Mouse (Mus musculus) hindbrain, embryonic 13.5 days (tissue): ENCODE measurements around the gene Lrfn3. TPM values are rescaled to one million over a fixed set of nuclear protein-coding genes. Genes with fewer than 3 reads are reported as not detected.

Source experiments
- ATAC-seq: fragments of 200-750 bp; cut with Nextera tagmentation; 2 replicates; pipeline ENCODE4 v1.8.0; 2017; ENCODE audit warnings: moderate TSS enrichment; ENCODE audit not compliant: low FRiP score
- H3K27ac ChIP-seq: fragments of 300-500 bp; sonication (generic); 2 replicates; pipeline ENCODE4 v1.5.1; 2015; ENCODE audit warnings: inconsistent platforms, mild to moderate bottlenecking, moderate library complexity
- H3K27me3 ChIP-seq: fragments of 300-500 bp; sonication (generic); 2 replicates; pipeline ENCODE4 v1.6.1; 2015; ENCODE audit warnings: mild to moderate bottlenecking, inconsistent platforms
- H3K36me3 ChIP-seq: fragments of 300-500 bp; sonication (generic); 2 replicates; pipeline ENCODE4 v1.6.1; 2015; ENCODE audit warnings: mild to moderate bottlenecking, inconsistent platforms
- H3K4me1 ChIP-seq: fragments of 300-500 bp; sonication (generic); replicated peaks from 2 replicates; pipeline ENCODE4 v1.6.1; 2015; ENCODE audit warnings: inconsistent platforms
- H3K4me2 ChIP-seq: fragments of 300-500 bp; sonication (generic); 2 replicates; pipeline ENCODE4 v1.6.1; 2015; ENCODE audit warnings: inconsistent platforms, mild to moderate bottlenecking, moderate library complexity
- H3K4me3 ChIP-seq: fragments of 300-500 bp; sonication (generic); 2 replicates; pipeline ENCODE4 v1.5.1; 2015; ENCODE audit warnings: mild to moderate bottlenecking, inconsistent platforms
- H3K9ac ChIP-seq: fragments of 300-500 bp; sonication (generic); 2 replicates; pipeline ENCODE4 v1.6.1; 2015; ENCODE audit warnings: mild to moderate bottlenecking, inconsistent platforms
- H3K9me3 ChIP-seq: fragments of 300-500 bp; sonication (generic); 2 replicates; pipeline ENCODE4 v1.6.1; 2016; ENCODE audit warnings: inconsistent platforms
- WGBS: fragments of 180-500 bp; shearing (Covaris S2); methylation state at CpG from one replicate; pipeline ENCODE4 v1.1.7; 2015; 5-methylcytosine and 5-hydroxymethylcytosine counted together
- polyA plus RNA-seq: library from polyadenylated mRNA; unstranded; fragments of >200 nt; fragmentation: Nextera tagmentation; extraction: Ambion mirVana; gene quantifications from 2 replicates; pipeline ENCODE4 v1.2.1, GENCODE M21; 2015

Lrfn3 gene
- polyA plus RNA-seq, 1 experiment from 2014 or later, result 13.2 TPM

GRCm38 (mm10) chr7:30322865-30323264, 39.7 kb downstream of the Lrfn3 start:
- H3K27me3 ChIP-seq, result peaks cover 15% of the 10 kb centered on the region
- H3K4me2 ChIP-seq, result peak overlapping the region; percentile 72
- peak overlapping the region; percentile 78 for H3K4me3 ChIP-seq
- peak overlapping the region; percentile 49; the same call in 1 of the 2 replicates for H3K27ac ChIP-seq
- 0 out of 2 replicates have a peak overlapping the region, but pooled peaks have one; percentile 92 for H3K9ac ChIP-seq
- 0 out of 2 replicates have a peak, but pooled peaks cover 3% of the 10 kb centered on the region for H3K36me3 ChIP-seq
- peaks cover 23% of the 10 kb centered on the region for H3K4me1 ChIP-seq
- ATAC-seq, result 0 out of 2 replicates have a peak, but pooled peaks have one; percentile 4
- 41% methylated on average over 6 of the region's 6 CpGs for WGBS
- peaks cover 3% of the 10 kb centered on the region; the same call in 1 of the 2 replicates for H3K9me3 ChIP-seq

GRCm38 (mm10) chr7:30322285-30322667, 40.3 kb downstream of the Lrfn3 start:
- peak; percentile 99 for ATAC-seq
- H3K4me3 ChIP-seq, result peak overlapping the region; percentile 78
- H3K9ac ChIP-seq, result peak overlapping the region; percentile 92

GRCm38 (mm10) chr7:30321539-30322284, 40.9 kb downstream of the Lrfn3 start, which contains the start of gene E130208F15Rik:
TSS of gene E130208F15Rik (plus strand) at chr7:30321740.
- H3K4me1 ChIP-seq, result peaks cover 17% of the 10 kb centered on the region
- H3K36me3 ChIP-seq, result peaks cover 7% of the 10 kb centered on the region
- peak within 1 kb of the TSS; percentile 87 for H3K27ac ChIP-seq
- peaks cover 11% of the 10 kb centered on the region for H3K27me3 ChIP-seq
- under 1% methylated on average over 57 of the region's 63 CpGs for WGBS
- ATAC-seq, result peak; percentile 80
- peak within 1 kb of the TSS; percentile 78 for H3K4me3 ChIP-seq
- peak within 1 kb of the TSS; percentile 92 for H3K9ac ChIP-seq
- peak within 1 kb of the TSS; percentile 72 for H3K4me2 ChIP-seq
- peaks cover 3% of the 10 kb centered on the region; the same call in 1 of the 2 replicates for H3K9me3 ChIP-seq

More at GRCm38 (mm10) chr7:30322285-30322667, 40.3 kb downstream of the Lrfn3 start:
- H3K27ac ChIP-seq, result peak overlapping the region; percentile 87
- peaks cover 19% of the 10 kb centered on the region for H3K4me1 ChIP-seq
- H3K36me3 ChIP-seq, result 0 out of 2 replicates have a peak, but pooled peaks cover 4% of the 10 kb centered on the region
- under 1% methylated on average over 20 of the region's 20 CpGs for WGBS
- peaks cover 14% of the 10 kb centered on the region for H3K27me3 ChIP-seq
- peak overlapping the region; percentile 72 for H3K4me2 ChIP-seq
- H3K9me3 ChIP-seq, result peaks cover 3% of the 10 kb centered on the region; the same call in 1 of the 2 replicates

GRCm38 (mm10) chr7:30320946-30321345, 41.6 kb downstream of the Lrfn3 start:
- Histone ChIP-seq H3K27ac (no peak overlapping the region), H3K27me3 (peaks cover 11% of the 10 kb centered on the region), H3K4me3 (peak overlapping the region; percentile 78), H3K9ac (peak overlapping the region; percentile 92), H3K36me3 (peaks cover 10% of the 10 kb centered on the region), H3K4me2 (peak overlapping the region; percentile 72), H3K9me3 (peaks cover 3% of the 10 kb centered on the region; the same call in 1 of the 2 replicates), H3K4me1 (peaks cover 17% of the 10 kb centered on the region)
- no peak for ATAC-seq
- 87% methylated on average over 2 of the region's 2 CpGs for WGBS

GRCm38 (mm10) chr7:30318142-30318541, 44.4 kb downstream of the Lrfn3 start:
- H3K4me2 ChIP-seq, result no peak overlapping the region
- H3K9ac ChIP-seq, result no peak overlapping the region
- no peak overlapping the region for H3K27ac ChIP-seq
- H3K4me1 ChIP-seq, result peaks cover 21% of the 10 kb centered on the region
- H3K36me3 ChIP-seq, result peaks cover 14% of the 10 kb centered on the region
- no peak for ATAC-seq
- peaks cover 3% of the 10 kb centered on the region; the same call in 1 of the 2 replicates for H3K27me3 ChIP-seq
- H3K9me3 ChIP-seq, result no peaks in the 10 kb centered on the region
- no peak overlapping the region for H3K4me3 ChIP-seq
- WGBS, result 94% methylated on average over 3 of the region's 3 CpGs

GRCm38 (mm10) chr7:30315559-30316529, 46.7 kb downstream of the Lrfn3 start:
- Histone ChIP-seq H3K27ac (no peak overlapping the region), H3K9ac (0 out of 2 replicates have a peak overlapping the region, but pooled peaks have one; percentile 5), H3K4me2 (no peak overlapping the region), H3K36me3 (peaks cover 35% of the 10 kb centered on the region), H3K27me3 (peaks cover 3% of the 10 kb centered on the region; the same call in 1 of the 2 replicates), H3K9me3 (no peaks in the 10 kb centered on the region), H3K4me3 (no peak overlapping the region), H3K4me1 (peaks cover 8% of the 10 kb centered on the region)
- 84% methylated on average over 13 of the region's 13 CpGs for WGBS
- ATAC-seq, result no peak

- Histone ChIP-seq H3K9me3 (no peaks in the 10 kb centered on the region), H3K4me1 (peaks cover 11% of the 10 kb centered on the region), H3K4me2 (no peak within 1 kb of the TSS), H3K4me3 (0 out of 2 replicates have a peak within 1 kb of the TSS, but pooled peaks have one; percentile 5), H3K27ac (no peak within 1 kb of the TSS), H3K27me3 (peaks cover 3% of the 10 kb centered on the region; the same call in 1 of the 2 replicates), H3K9ac (peak within 1 kb of the TSS; percentile 49; the same call in 1 of the 2 replicates), H3K36me3 (peaks cover 40% of the 10 kb centered on the region)
- ATAC-seq, result no peak
- WGBS, result 4% methylated on average over 9 of the region's 9 CpGs
These were observed 47.8 kb downstream of the Lrfn3 start, which contains the start of gene Syne4 for GRCm38 (mm10) chr7:30314721-30315155. TSS of gene Syne4 (plus strand) at chr7:30314807.

- Histone ChIP-seq H3K4me3 (no peak overlapping the region), H3K27ac (no peak overlapping the region), H3K36me3 (peaks cover 40% of the 10 kb centered on the region), H3K9ac (0 out of 2 replicates have a peak overlapping the region, but pooled peaks have one; percentile 24), H3K4me1 (peaks cover 20% of the 10 kb centered on the region), H3K9me3 (no peaks in the 10 kb centered on the region), H3K4me2 (no peak overlapping the region), H3K27me3 (peaks cover 3% of the 10 kb centered on the region; the same call in 1 of the 2 replicates)
- 52% methylated on average over 27 of the region's 27 CpGs for WGBS
- ATAC-seq, result no peak
These were observed 48.8 kb downstream of the Lrfn3 start for GRCm38 (mm10) chr7:30313666-30314320.

- H3K36me3 ChIP-seq, result peaks cover 53% of the 10 kb centered on the region
- no peak overlapping the region for H3K27ac ChIP-seq
- peaks cover 28% of the 10 kb centered on the region for H3K4me1 ChIP-seq
- peaks cover 3% of the 10 kb centered on the region; the same call in 1 of the 2 replicates for H3K27me3 ChIP-seq
- 93% methylated on average over 12 of the region's 12 CpGs for WGBS
- H3K9ac ChIP-seq, result no peak overlapping the region
- no peaks in the 10 kb centered on the region for H3K9me3 ChIP-seq
- H3K4me3 ChIP-seq, result no peak overlapping the region
- no peak overlapping the region for H3K4me2 ChIP-seq
- no peak for ATAC-seq
These were observed 52.4 kb downstream of the Lrfn3 start for GRCm38 (mm10) chr7:30310136-30310535.

GRCm38 (mm10) chr7:30309395-30310129, 53.0 kb downstream of the Lrfn3 start:
- ATAC-seq, result no peak
- Histone ChIP-seq H3K27ac (no peak overlapping the region; the same call in 1 of the 2 replicates), H3K9me3 (no peaks in the 10 kb centered on the region), H3K9ac (peak overlapping the region; percentile 82), H3K36me3 (peaks cover 55% of the 10 kb centered on the region), H3K4me3 (peak overlapping the region; percentile 70), H3K27me3 (peaks cover 3% of the 10 kb centered on the region; the same call in 1 of the 2 replicates), H3K4me1 (peaks cover 25% of the 10 kb centered on the region), H3K4me2 (peak overlapping the region; percentile 89)
- WGBS, result 71% methylated on average over 15 of the region's 15 CpGs
